Mouse (Mus musculus) gastrocnemius, adult 2 months (tissue): ENCODE results near the gene Slc22a29. TPM values are rescaled to one million over a fixed set of nuclear protein-coding genes. Genes with fewer than 3 reads are reported as not detected.
"Not testable (repeated sequence)": the region's sequence is repeated elsewhere in the genome, so short reads cannot be mapped to it uniquely, and the experiment has no call there.

Source experiments
- DNase-seq: peaks from one replicate; pipeline ENCODE4 v3.0.0; 2022
- H3K27ac ChIP-seq: fragments of 200-600 bp; 2 replicates; pipeline ENCODE4 v1.8.1; 2022; ENCODE audit warnings: mild to moderate bottlenecking
- H3K4me3 ChIP-seq: fragments of 200-600 bp; 2 replicates; pipeline ENCODE4 v1.8.1; 2022; ENCODE audit warnings: mild to moderate bottlenecking, moderate library complexity
- CTCF ChIP-seq: fragments of 200-600 bp; IDR thresholded peaks from 2 replicates; pipeline ENCODE4 v1.8.1; 2022; ENCODE audit warnings: antibody characterized with exemption, mild to moderate bottlenecking, moderate library complexity
- intact Hi-C: fragments of 180-260 bp; cut with DNase I; formaldehyde crosslinking; loops from one replicate; pipeline ENCODE4 v1.15.1; 2025
- long read RNA-seq, 2 experiments: library from polyadenylated mRNA; stranded (forward); transcript quantifications; one replicate each; pipeline ENCODE4 v2.0.0; 2021
- total RNA-seq, 2 experiments: library from RNA; stranded (reverse); gene quantifications; 2 replicates each; pipeline ENCODE4 v1.2.3; 2021

Slc22a29 gene
- total RNA-seq = not detected
- long read RNA-seq, experiment 1 = 0 reads
- long read RNA-seq, experiment 2 = 0 reads

DNA sequence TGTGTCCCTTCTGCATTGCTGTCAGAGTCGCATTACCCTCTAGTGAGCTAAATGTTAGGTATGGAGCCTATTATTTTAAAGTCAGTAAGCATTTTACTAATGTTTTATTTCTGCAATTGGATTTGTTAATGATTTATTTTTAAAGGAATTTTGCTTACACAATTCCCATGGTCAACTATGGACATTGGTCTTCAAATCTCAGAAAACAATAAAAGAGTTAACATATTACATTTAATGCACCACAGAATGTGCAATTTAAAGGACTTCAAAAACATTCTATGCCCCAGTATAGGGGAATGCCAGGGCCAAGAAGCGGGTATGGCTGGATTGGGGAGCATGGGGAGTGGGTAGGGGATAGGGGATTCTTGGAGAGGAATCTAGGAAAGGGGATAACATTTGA lies at the start of gene Slc22a29:
TSS of gene Slc22a29 (minus strand) at position 101 of the 400 bp plus-strand sequence.
- H3K4me3 ChIP-seq = no peak within 1 kb of the TSS
- no peak within 1 kb of the TSS for H3K27ac ChIP-seq
- intact Hi-C loops = no loop called here
- TF ChIP-seq CTCF = no peak
- DNase-seq = no peak

DNA sequence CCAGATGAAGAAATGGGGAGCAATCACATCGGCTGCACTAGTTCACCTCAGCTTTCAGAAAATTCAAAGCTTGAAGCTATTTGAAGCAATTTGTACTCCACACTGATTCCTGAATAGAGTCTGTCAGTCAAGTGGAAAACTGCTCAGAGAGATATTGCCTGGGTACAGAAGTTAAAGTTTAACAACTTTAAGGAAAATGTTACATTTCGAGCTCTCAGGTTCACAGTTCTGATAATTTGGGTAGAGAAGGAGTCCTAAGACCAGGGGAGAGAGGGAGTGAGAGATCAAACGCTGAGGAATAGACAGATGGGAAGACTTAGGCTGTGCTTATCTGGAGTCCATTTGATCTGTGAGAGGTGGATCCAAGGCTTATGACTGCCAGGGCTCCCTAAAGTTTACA lies 46.6 kb upstream of the Slc22a29 start:
- no peak for TF ChIP-seq CTCF
- no peak for DNase-seq
- Histone ChIP-seq H3K27ac (no peak overlapping the region), H3K4me3 (no peak overlapping the region)
- intact Hi-C loops = no loop called here

DNA sequence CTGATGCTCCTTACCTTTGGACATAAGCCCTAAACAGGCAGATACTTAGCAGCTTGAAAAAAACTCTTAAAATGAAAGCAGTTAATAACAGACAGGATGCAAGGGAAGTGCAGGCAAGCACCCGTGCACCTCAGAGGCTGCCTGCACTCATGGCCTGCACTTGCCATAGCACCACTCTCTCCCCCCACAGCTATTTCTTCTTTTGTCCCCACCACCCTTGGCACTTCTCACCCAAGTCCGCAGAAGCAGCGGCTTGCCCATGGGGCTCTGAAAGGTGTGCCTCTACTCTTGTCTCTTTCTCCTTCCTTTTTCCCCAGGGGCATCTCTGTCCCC lies 34.0 kb upstream of the Slc22a29 start:
- Histone ChIP-seq H3K27ac (no peak overlapping the region), H3K4me3 (peak overlapping the region; percentile 71)
- intact Hi-C loops = no loop called here
- TF ChIP-seq CTCF = no peak
- no peak for DNase-seq

DNA sequence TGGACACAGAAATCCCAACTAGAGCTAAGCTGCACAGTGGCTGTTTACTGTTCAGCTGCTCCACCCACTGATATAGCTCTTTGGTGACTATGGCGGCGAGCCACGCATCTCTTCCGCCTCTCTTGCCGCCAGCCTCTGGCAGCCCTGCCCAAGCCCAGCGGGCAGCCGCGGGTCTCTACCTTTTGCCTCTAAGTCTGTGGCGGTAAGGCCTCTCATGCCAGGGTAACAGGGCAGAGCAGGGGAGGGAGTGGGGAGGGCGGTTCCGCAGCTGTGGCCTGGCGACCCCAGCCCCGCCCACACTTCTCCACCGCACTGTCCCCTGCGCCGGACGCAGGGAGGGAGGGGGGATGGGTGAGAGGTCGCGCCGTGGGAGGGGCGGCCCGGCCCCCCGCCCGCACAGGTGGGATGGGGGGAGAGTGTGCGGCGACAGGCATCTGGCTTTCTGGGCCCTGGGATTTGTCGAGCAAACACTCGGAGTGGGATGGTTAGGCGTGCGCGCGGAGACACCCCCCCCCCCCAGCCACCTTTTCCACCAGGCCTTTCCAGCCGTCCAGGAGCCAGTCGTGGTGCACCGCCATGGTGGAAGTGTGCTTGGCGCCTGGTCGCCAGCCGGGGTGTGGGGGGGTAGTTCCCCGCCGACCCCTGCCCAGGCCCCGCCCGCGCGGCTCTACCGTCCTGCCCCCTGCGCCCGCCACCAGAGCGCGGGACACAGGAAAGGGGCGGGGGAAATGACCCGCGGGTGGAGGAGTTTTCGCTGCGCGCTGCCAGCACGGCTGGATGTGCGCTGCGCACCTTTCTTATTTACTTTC lies 33.4 kb upstream of the Slc22a29 start:
- H3K27ac ChIP-seq = peak overlapping the region; percentile 28
- peak; percentile 35 for DNase-seq
- TF ChIP-seq CTCF = no peak
- H3K4me3 ChIP-seq = peak overlapping the region; percentile 71
- intact Hi-C loops = no loop called here

DNA sequence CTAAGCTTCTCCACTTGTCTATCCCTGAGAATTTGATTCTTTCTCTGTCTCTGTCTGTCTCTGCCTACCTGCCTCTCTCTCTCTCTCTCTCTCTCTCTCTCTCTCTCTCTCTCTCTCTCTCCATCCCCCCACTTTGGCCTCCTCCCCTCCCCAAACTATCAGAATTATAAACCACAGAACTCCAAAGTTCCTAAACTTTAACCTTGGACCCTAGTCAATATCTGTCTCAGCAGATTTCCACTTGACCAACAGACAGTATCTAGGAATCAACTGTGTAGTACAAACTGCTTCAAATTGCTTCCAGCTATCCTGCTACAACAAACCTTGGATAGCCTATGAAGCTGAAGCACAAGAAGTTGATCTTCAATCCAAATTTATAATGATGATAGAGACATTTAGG lies 10.2 kb upstream of the Slc22a29 start:
- no peak for DNase-seq
- TF ChIP-seq CTCF = no peak
- no peak overlapping the region for H3K4me3 ChIP-seq
- no peak overlapping the region for H3K27ac ChIP-seq
- intact Hi-C loops = no loop called here

DNA sequence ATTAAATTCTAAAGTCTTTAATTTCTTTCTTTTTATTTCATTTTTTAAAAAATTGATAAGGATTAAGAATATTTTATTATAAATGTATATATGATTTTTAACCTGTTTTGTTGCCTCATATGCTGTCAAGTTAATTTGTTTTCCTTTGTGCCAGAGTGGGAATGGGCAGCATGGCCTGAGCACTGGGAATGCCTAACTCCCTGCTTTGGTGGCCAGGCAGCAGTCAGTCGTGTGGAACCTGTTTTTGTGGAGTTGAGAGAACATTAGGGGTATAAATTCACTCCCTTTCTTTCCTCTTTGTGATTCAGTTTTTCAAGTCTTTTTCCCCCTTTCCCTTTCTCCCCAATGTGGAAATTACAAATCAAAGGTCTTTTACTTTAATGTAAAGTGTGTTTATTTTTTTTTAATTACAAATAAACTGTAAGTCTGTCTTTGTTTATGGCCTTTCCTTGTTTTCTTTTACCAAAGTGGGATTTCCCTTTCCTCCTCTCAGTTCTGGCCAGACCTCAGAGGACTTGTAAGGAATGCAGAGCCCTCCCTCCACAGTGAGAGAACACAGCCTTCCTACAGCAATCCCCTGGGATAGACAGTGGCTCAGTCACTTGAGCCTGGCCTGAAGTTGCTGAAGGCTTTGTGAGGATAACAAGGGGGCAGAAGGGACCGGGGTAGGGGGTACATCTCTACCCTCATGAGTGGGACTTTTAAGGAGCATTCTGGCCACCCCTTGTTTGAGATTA lies 69.7 kb downstream of the Slc22a29 start:
- DNase-seq = no peak
- Histone ChIP-seq H3K27ac (no peak overlapping the region), H3K4me3 (no peak overlapping the region)
- no peak for TF ChIP-seq CTCF
- intact Hi-C loops = no loop called here

DNA sequence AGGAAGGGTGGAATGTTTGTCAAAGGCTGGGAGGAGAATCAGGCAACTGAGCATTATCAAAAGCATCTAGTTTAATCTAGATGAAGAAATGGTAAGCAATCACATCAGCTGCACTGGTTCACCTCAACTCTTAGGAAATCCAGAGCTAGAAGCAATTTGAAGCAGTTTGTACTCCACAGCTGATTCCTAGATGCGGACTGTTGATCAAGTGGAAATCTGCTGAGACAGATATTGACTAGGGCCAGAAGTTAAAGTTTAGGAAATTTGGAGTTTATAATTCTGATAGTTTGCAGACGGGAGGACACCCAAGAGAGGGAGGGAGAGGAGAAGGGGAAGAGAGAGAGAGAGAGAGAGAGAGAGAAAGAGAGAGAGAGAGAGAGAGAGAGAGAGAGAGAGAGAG lies 76.0 kb downstream of the Slc22a29 start:
- intact Hi-C loops, DNase-seq, H3K27ac ChIP-seq, H3K4me3 ChIP-seq: not testable (repeated sequence)

DNA sequence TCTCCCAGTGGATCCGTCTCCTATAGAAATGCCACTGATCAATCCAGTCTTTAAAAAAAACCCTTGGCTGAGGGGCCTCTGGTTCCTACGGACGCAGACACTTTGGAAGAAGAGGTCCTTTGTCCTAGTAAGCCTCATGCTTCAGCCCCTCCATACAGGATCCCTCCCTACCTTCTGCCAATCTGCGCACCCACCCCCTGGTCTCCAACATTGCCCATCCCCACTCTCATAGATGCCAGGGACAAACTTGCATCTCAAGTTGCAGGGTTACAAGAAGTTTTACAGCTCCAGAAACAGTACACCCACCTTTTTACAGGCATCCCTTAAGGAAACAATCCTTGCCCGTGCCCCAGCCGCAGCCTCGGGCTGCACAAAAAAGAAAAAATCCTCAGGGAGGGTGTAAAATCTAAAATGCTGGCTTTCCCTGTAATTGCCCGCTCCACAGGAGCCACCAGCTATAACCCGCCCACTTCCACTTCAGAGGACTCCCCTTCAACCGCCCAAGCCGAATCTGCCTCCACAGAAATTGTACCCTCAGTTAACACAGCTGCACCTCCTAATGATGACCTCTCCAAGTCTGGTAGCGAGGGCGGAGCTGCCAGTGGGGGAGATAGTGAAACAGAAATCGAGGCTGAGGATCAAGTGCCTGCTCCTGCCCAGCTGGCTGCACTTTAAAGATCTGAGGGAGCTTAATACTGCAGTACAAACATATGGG lies 84.4 kb downstream of the Slc22a29 start:
- H3K27ac ChIP-seq, H3K4me3 ChIP-seq, DNase-seq: not testable (repeated sequence)
- intact Hi-C loops = loop anchor here (10.0 kb wide), 1 partner anchor 281 kb away; no protein-coding TSS in a partner anchor

DNA sequence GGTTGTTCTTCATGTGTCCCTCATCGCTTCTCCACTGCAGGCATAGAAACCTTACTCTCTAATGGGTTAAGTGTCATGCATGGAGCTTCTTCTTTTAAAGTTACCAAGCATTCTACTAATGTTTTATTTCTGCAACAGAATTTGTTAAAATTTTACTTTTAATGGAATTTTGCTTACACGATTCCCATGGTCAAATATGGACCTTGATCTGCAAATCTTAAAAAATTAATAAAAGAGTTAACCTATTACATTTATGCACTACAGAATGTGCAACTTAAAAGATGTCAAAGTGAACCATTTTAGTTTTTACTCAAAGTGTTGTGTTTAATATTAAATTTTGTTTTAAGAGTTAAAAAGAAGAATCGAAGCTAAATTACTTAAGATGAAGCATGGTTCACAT lies 86.8 kb downstream of the Slc22a29 start, which contains the start of gene Slc22a28:
TSS of gene Slc22a28 (minus strand) at position 102 of the 400 bp plus-strand sequence.
- not testable (repeated sequence) for H3K27ac ChIP-seq, H3K4me3 ChIP-seq, DNase-seq
- intact Hi-C loops = loop anchor here (10.0 kb wide), 1 partner anchor 283 kb away; no protein-coding TSS in a partner anchor

Other genes starting within 250 kb of the Slc22a29 start
- not detected for gene Slc22a28, start 86.9 kb downstream of the Slc22a29 start, total RNA-seq
- not detected for gene Slc22a30, start 186.2 kb upstream of the Slc22a29 start, total RNA-seq